Mouse (Mus musculus) cerebellum, adult 2 months (tissue): ENCODE measurements at regions not wholly inside any gene's neighbourhood (a gene's known extent, or its start where the extent isn't known, plus 50 kb on each side); places are given as distances from the start of the nearest gene placed in this dataset.

Experiments
- DNase-seq, 2 experiments: peaks; one replicate each; pipeline ENCODE4 v3.0.0; 2021
- H3K27ac ChIP-seq: fragments of 200-500 bp; 2 replicates; pipeline ENCODE4 v1.5.1; 2012; ENCODE audit warnings: low read length, control low read depth, inconsistent platforms; ENCODE audit not compliant: insufficient read depth
- H3K27me3 ChIP-seq: fragments of 200-500 bp; 2 replicates; pipeline ENCODE4 v1.6.1; 2012; ENCODE audit warnings: inconsistent platforms, mild to moderate bottlenecking, low read length, moderate library complexity; ENCODE audit not compliant: control insufficient read depth, insufficient read depth
- H3K4me1 ChIP-seq: fragments of 200-500 bp; 2 replicates; pipeline ENCODE4 v1.6.1; 2011; ENCODE audit warnings: low read length; ENCODE audit not compliant: control insufficient read depth, insufficient read depth
- H3K4me3 ChIP-seq: fragments of 200-500 bp; replicated peaks from 2 replicates; pipeline ENCODE3; 2011; ENCODE audit warnings: mild to moderate bottlenecking, low read depth, low read length, control low read depth; ENCODE audit not compliant: insufficient read depth
- CTCF ChIP-seq: fragments of 200-500 bp; IDR thresholded peaks from 2 replicates; pipeline ENCODE4 v1.5.1; 2011; ENCODE audit warnings: low read depth, mild to moderate bottlenecking, control low read depth, low read length, moderate library complexity, borderline replicate concordance; ENCODE audit not compliant: insufficient read depth
- POLR2A ChIP-seq: fragments of 200-500 bp; IDR thresholded peaks from 2 replicates; pipeline ENCODE4 v1.6.1; 2011; ENCODE audit warnings: low read length, control low read depth, borderline replicate concordance; ENCODE audit not compliant: insufficient read depth
- WGBS: fragments of 180-500 bp; shearing (Covaris S2); methylation state at CpG from one replicate; pipeline ENCODE4 v1.1.7; 2018; 5-methylcytosine and 5-hydroxymethylcytosine counted together

GRCm38 (mm10) chr7:72493292-72493691 lies 186.9 kb upstream of the Mctp2 start:
- no peak overlapping the region for H3K27ac ChIP-seq
- DNase-seq, result no peak
- no peaks in the 10 kb centered on the region for H3K4me1 ChIP-seq
- H3K27me3 ChIP-seq, result no peaks in the 10 kb centered on the region
- H3K4me3 ChIP-seq, result no peak overlapping the region
- TF ChIP-seq CTCF, result no peak
- TF ChIP-seq POLR2A, result no peak

DNA sequence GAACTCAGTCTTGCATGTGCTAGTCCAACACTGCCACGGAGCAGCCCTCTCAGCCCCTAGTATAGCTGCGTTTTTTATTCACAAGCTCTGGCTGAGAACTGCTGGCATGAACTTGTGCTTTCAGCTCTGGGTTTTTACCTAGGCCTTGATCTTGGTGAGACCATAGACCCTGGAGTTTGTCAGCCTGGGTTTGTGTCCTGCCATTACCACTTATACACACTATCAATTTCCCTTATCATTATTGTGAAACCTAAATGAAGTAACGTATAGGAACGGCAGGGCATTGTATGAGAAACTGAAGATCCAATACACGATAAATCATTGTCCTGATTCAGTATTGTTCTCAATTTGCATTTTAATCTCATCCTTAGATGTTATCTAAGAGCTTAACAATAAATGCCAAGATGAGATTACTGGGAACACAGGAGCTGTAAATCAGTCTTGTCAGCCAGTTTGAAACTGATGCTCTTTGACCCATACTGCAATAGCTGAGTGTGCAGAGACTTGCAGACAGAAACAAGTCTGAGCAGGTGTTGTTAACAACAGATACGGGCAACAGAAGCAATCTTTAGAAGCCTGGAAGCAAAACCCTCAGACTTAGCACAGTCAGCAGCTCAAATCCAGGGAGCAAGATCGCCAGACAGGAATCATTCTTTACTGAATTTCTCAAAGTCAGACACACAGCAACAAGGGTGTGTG lies 190.7 kb upstream of the Mctp2 start:
- H3K4me3 ChIP-seq, result no peak overlapping the region
- H3K27ac ChIP-seq, result no peak overlapping the region
- no peaks in the 10 kb centered on the region for H3K27me3 ChIP-seq
- 0 out of 2 replicates have a peak, but pooled peaks cover 3% of the 10 kb centered on the region for H3K4me1 ChIP-seq
- WGBS, result 75% methylated on average over 7 of the region's 7 CpGs
- DNase-seq, result no peak
- no peak for TF ChIP-seq CTCF
- TF ChIP-seq POLR2A, result no peak

- 55% methylated on average over 4 of the region's 4 CpGs for WGBS
- no peak overlapping the region for H3K27ac ChIP-seq
- H3K4me3 ChIP-seq, result no peak overlapping the region
- peaks cover 3% of the 10 kb centered on the region; the same call in 1 of the 2 replicates for H3K4me1 ChIP-seq
- no peak for DNase-seq
- TF ChIP-seq CTCF (no peak), POLR2A (no peak)
- no peaks in the 10 kb centered on the region for H3K27me3 ChIP-seq
These were observed 192.3 kb upstream of the Mctp2 start for GRCm38 (mm10) chr7:72498562-72499230.

- Histone ChIP-seq H3K4me3 (no peak overlapping the region), H3K4me1 (peaks cover 3% of the 10 kb centered on the region; the same call in 1 of the 2 replicates), H3K27ac (no peak overlapping the region), H3K27me3 (no peaks in the 10 kb centered on the region)
- no peak for DNase-seq
- 84% methylated on average over 5 of the region's 5 CpGs for WGBS
- no peak for TF ChIP-seq CTCF
- TF ChIP-seq POLR2A, result no peak
These were observed 193.4 kb upstream of the Mctp2 start for GRCm38 (mm10) chr7:72499788-72500187.

DNA sequence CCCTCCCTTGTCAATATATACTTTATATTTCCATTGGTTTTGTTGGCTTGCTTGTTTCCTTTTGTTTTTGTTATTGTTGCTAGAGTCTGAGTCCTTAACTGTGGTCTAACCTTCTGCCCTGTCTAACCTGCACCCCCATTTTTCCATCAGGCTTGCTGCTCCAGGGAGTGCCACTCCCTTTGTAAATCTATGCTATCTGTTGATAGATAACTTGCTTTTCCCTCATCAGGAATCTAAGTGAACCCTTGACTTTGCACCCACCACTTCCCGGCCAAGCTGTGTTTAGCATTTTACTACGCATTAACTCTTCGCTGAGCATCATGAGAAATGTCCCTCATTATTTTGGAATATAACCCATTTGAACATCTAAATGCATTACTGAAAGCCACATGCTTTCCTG lies 193.8 kb upstream of the Mctp2 start:
- no peak for TF ChIP-seq CTCF
- TF ChIP-seq POLR2A, result no peak
- WGBS, result 89% methylated on average over 3 of the region's 3 CpGs
- Histone ChIP-seq H3K27ac (no peak overlapping the region), H3K4me3 (no peak overlapping the region), H3K4me1 (peaks cover 3% of the 10 kb centered on the region; the same call in 1 of the 2 replicates), H3K27me3 (no peaks in the 10 kb centered on the region)
- no peak for DNase-seq

DNA sequence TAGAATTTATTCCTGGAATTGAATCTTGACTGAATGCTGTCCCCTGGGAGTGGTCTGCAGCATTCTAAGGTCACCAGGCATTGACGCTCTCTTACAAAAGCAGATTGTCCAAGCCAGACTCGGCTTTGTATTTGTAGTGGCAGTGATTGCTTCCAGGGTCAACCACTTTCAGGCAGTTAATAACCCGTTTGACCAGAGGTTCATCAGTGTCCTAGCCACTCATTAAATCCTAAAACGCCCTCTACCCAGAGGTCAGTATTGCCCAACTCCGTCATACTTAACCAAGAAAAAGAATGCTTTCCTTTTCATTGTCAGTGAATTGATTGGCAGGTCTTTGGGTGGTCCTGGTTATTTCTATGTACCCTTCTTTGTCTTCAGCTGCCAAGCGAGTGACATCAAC lies 194.6 kb upstream of the Mctp2 start:
- Histone ChIP-seq H3K4me1 (peaks cover 3% of the 10 kb centered on the region; the same call in 1 of the 2 replicates), H3K4me3 (no peak overlapping the region), H3K27ac (no peak overlapping the region), H3K27me3 (no peaks in the 10 kb centered on the region)
- DNase-seq, result no peak
- TF ChIP-seq POLR2A (no peak), CTCF (no peak)
- 83% methylated on average over 6 of the region's 6 CpGs for WGBS

DNA sequence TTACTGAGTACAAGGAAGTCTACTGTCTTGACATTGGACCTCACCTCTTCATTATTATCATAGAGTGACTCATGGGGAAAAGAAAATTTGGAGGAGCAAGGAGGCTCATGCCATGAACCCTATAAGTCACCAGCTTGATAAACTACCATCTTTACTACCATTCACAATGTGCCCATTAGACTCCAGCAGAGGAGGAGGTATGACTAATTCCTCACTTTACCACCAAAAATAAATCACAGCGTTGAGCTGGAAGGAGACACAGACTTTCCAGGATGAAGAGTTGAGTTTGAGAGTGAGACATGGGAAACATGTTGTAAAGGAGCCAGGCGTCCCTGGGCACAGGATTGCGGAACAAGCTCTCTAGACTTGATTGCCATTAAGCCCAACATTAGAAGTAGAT lies 195.0 kb upstream of the Mctp2 start:
- Histone ChIP-seq H3K4me3 (no peak overlapping the region), H3K4me1 (peaks cover 3% of the 10 kb centered on the region; the same call in 1 of the 2 replicates), H3K27ac (no peak overlapping the region), H3K27me3 (no peaks in the 10 kb centered on the region)
- DNase-seq, result no peak
- WGBS, result 84% methylated on average over 3 of the region's 3 CpGs
- TF ChIP-seq POLR2A, result no peak
- TF ChIP-seq CTCF, result no peak

GRCm38 (mm10) chr7:72503756-72504155 lies 197.3 kb upstream of the Mctp2 start:
- Histone ChIP-seq H3K4me1 (peaks cover 3% of the 10 kb centered on the region; the same call in 1 of the 2 replicates), H3K27ac (no peak overlapping the region), H3K27me3 (no peaks in the 10 kb centered on the region), H3K4me3 (no peak overlapping the region)
- TF ChIP-seq POLR2A (no peak), CTCF (no peak)
- DNase-seq, result no peak
